ENCODE assay signal across 23 mouse cellular contexts in the genomic region with DNA sequence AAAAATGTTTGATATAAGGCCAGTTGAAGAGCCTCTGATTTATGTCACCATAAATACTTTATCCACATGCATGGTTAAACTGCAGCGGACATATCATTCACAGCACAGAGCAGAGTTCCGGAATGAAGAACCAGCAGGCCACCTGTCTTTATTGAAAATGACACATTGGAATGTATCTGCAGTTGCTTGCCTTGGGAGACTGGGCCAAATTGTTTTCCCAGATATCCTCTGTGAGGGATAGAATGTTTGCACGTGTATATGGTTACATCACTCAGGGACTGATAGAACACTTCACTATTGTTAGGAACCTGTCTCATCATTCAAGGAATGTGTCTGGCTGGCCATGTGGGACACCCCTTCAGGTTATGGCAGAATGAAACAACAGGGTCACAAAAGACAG.
"Had no signal": no experiment of that assay in that cellular context is flagged by ENCODE, and none has a peak within 500 bp of the region (broad histone marks: within the 10 kb centered on the region; RNA-seq: fewer than 3 reads in every experiment).

No protein-coding gene starts in this region.

- H3K4me1 ChIP-seq: liver, embryonic 13.5 days; midbrain, embryonic 12.5 days; midbrain, embryonic 15.5 days had no signal

- H3K36me3 ChIP-seq: kidney, embryonic 15.5 days; liver, embryonic 13.5 days; midbrain, embryonic 12.5 days; midbrain, embryonic 15.5 days; neural tube, embryonic 13.5 days had no signal

- H3K4me3 ChIP-seq: kidney, embryonic 15.5 days; left cerebral cortex, adult 2 months; liver, embryonic 13.5 days; midbrain, embryonic 12.5 days; midbrain, embryonic 15.5 days; myocyte; neural tube, embryonic 13.5 days had no signal

- H3K27me3 ChIP-seq: kidney, embryonic 15.5 days; liver, embryonic 13.5 days; midbrain, embryonic 12.5 days; midbrain, embryonic 15.5 days; neural tube, embryonic 13.5 days had no signal

- H3K4me2 ChIP-seq: kidney, embryonic 15.5 days; liver, embryonic 13.5 days; midbrain, embryonic 12.5 days; midbrain, embryonic 15.5 days; neural tube, embryonic 13.5 days had no signal

- DNase-seq: kidney, adult 11 months; kidney, adult 8-10 months; kidney, postnatal 10 days; kidney, postnatal 36 days; layer of hippocampus, postnatal 36 days; left cerebral cortex, postnatal 4 days; liver, embryonic 13.5 days; lung, adult 2 months; lung, postnatal 14 days; lung, postnatal 4 days; right cerebral cortex, adult 18-20 months; right cerebral cortex, postnatal 14 days; right cerebral cortex, postnatal 4 days; thymus, adult 2 months; thymus, postnatal 14 days; thymus, postnatal 4 days had no signal

- H3K27ac ChIP-seq: kidney, embryonic 15.5 days; left cerebral cortex, adult 2 months; liver, embryonic 13.5 days; midbrain, embryonic 12.5 days; midbrain, embryonic 15.5 days; neural tube, embryonic 13.5 days; stomach, postnatal 0 days had no signal

- ATAC-seq: midbrain, embryonic 15.5 days had no signal

- H3K9me3 ChIP-seq: kidney, embryonic 15.5 days; liver, embryonic 13.5 days; midbrain, embryonic 12.5 days; midbrain, embryonic 15.5 days; neural tube, embryonic 13.5 days had no signal

- H3K9ac ChIP-seq: kidney, embryonic 15.5 days; liver, embryonic 13.5 days; midbrain, embryonic 12.5 days; midbrain, embryonic 15.5 days; neural tube, embryonic 13.5 days had no signal
